Mouse (Mus musculus): ENCODE measurements around the gene Rpl27a. TPM values are rescaled to one million over a fixed set of nuclear protein-coding genes. Genes with fewer than 3 reads are reported as not detected.
A peak's percentile ranks its signal among the peaks of the same experiment; 100 is the strongest.

Rpl27a gene
- polyA plus RNA-seq, 1 experiment, result 339 TPM

DNA sequence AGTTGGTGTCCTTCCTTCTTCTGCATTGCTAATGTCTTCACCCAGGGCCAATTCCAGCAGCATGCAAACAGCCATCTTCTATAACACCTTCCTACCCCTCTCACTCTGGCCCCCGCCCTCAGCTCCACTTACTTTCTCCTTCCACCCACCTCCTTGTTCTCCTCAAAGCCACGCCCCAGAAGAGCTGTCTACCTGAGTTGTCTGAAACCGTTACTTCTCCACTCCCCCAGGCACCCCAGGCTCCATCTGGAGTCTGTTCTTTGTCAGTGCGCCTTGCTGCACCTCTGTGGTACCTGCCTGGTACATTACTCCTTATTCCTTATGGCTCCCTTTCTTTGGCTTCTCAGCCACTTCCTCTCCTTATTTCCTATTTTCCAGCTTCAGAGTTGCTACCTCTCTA, 14.2 kb downstream of the Rpl27a start:
- no peak for TF ChIP-seq POLR2A (IDR thresholded peaks at IDR 0.05; ENCODE audit: low read depth, low read length)
- TF ChIP-seq CTCF (IDR thresholded peaks at IDR 0.05; ENCODE audit: extremely low read depth, insufficient read length, insufficient replicate concordance, low read depth, low read length), result no peak
- H3K36me3 ChIP-seq (ENCODE audit: control insufficient read depth, insufficient read depth, low read length), result peaks cover 38% of the 10 kb centered on the region

DNA sequence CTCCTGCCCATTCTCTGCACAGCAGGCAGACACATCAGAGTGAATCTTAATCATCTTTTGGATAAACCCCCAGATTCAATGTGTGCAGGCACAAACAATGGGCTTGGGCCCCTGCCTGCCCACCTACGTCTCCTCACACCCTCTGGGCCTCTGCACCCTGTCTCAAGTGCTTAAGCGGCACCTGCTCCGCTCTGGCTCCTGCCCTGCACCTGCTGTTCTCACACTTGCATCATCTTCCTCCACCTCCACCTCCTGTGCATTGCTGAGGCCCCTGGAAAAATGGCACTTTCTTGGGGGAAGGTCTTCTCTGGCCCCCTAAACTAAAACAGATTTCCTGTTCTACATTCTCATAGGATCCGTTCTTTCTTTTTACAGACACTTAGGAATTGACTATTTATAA, 14.9 kb downstream of the Rpl27a start:
- Histone ChIP-seq H3K27ac (ENCODE audit: insufficient read depth, low read depth, low read length) (no peak overlapping the region), H3K36me3 (ENCODE audit: control insufficient read depth, insufficient read depth, low read length) (peaks cover 44% of the 10 kb centered on the region), H3K4me1 (ENCODE audit: control insufficient read depth, insufficient read depth, insufficient read length, low read length) (no peaks in the 10 kb centered on the region), H3K27me3 (ENCODE audit: control insufficient read depth, insufficient read depth, low read length) (no peaks in the 10 kb centered on the region), H3K4me3 (ENCODE audit: low read depth, low read length) (no peak overlapping the region)
- WGBS, result 88% methylated on average over 4 of the region's 4 CpGs
- TF ChIP-seq POLR2A (IDR thresholded peaks at IDR 0.05; ENCODE audit: low read depth, low read length) (no peak), CTCF (IDR thresholded peaks at IDR 0.05; ENCODE audit: extremely low read depth, insufficient read length, insufficient replicate concordance, low read depth, low read length) (no peak)

More for the DNA sequence above, 14.2 kb downstream of the Rpl27a start:
- Histone ChIP-seq H3K27ac (ENCODE audit: insufficient read depth, low read depth, low read length) (no peak overlapping the region), H3K4me1 (ENCODE audit: control insufficient read depth, insufficient read depth, insufficient read length, low read length) (no peaks in the 10 kb centered on the region), H3K27me3 (ENCODE audit: control insufficient read depth, insufficient read depth, low read length) (no peaks in the 10 kb centered on the region), H3K4me3 (ENCODE audit: low read depth, low read length) (no peak overlapping the region)
- 74% methylated on average over 4 of the region's 4 CpGs for WGBS

GRCm38 (mm10) chr7:109534921-109535320, 16.0 kb downstream of the Rpl27a start:
- no peak overlapping the region for H3K4me3 ChIP-seq (ENCODE audit: low read depth, low read length)
- no peak overlapping the region for H3K27ac ChIP-seq (ENCODE audit: insufficient read depth, low read depth, low read length)
- WGBS, result 91% methylated on average over 3 of the region's 3 CpGs
- no peaks in the 10 kb centered on the region for H3K27me3 ChIP-seq (ENCODE audit: control insufficient read depth, insufficient read depth, low read length)
- peaks cover 47% of the 10 kb centered on the region for H3K36me3 ChIP-seq (ENCODE audit: control insufficient read depth, insufficient read depth, low read length)
- H3K4me1 ChIP-seq (ENCODE audit: control insufficient read depth, insufficient read depth, insufficient read length, low read length), result 0 out of 2 replicates have a peak, but pooled peaks cover 3% of the 10 kb centered on the region
- TF ChIP-seq CTCF (IDR thresholded peaks at IDR 0.05; ENCODE audit: extremely low read depth, insufficient read length, insufficient replicate concordance, low read depth, low read length) (no peak), POLR2A (IDR thresholded peaks at IDR 0.05; ENCODE audit: low read depth, low read length) (no peak)

DNA sequence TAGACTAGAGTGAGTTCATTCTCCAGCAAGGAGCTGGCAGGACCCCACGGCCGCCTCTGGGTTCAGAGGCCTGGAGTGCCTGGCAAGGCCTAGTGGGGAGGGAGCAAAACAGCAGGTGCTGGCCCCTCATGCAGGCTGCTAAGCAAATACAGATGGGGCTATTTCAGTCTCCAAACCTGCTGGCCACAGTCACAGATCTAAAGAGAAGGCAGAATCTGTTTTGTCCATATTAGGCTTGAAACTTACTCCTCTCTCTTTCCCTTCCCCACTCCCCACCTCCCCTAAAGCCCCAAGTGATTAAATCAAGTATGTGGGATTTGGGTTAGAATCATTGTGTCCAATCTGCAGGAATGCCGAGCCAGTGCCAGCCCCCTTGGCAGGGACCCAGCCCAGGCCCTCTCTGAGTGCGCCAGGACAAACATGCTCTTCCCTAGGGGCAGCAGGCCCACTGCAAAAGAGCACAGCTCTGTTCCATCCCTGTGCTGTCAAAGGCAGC, 17.6 kb downstream of the Rpl27a start:
- Histone ChIP-seq H3K36me3 (ENCODE audit: control insufficient read depth, insufficient read depth, low read length) (peaks cover 50% of the 10 kb centered on the region), H3K4me3 (ENCODE audit: low read depth, low read length) (no peak overlapping the region), H3K27me3 (ENCODE audit: control insufficient read depth, insufficient read depth, low read length) (no peaks in the 10 kb centered on the region), H3K27ac (ENCODE audit: insufficient read depth, low read depth, low read length) (peak overlapping the region; percentile 42; the same call in 1 of the 2 replicates), H3K4me1 (ENCODE audit: control insufficient read depth, insufficient read depth, insufficient read length, low read length) (peaks cover 6% of the 10 kb centered on the region; the same call in 1 of the 2 replicates)
- 71% methylated on average over 4 of the region's 4 CpGs for WGBS
- no peak for TF ChIP-seq CTCF (IDR thresholded peaks at IDR 0.05; ENCODE audit: extremely low read depth, insufficient read length, insufficient replicate concordance, low read depth, low read length)
- no peak for TF ChIP-seq POLR2A (IDR thresholded peaks at IDR 0.05; ENCODE audit: low read depth, low read length)

DNA sequence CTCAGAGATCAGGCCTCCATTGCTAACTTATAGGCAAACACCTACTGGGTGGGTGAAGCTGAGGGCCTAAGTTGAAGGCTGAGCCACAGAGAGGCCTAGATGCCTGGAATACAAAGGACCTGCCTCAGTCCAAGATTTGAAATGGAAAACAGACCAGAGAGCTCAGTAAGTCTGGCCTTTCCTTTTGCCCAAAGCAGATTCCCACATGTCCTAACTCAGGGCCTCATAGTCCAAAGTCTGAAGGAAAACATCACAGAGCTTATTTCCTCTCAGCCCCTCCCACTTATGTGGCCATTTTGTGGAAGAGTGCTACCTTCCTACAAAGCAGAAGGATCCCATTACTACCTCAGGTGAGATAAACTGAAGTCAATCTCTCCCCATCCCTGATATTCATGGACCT, 22.0 kb downstream of the Rpl27a start:
- peaks cover 6% of the 10 kb centered on the region; the same call in 1 of the 2 replicates for H3K4me1 ChIP-seq (ENCODE audit: control insufficient read depth, insufficient read depth, insufficient read length, low read length)
- TF ChIP-seq CTCF (IDR thresholded peaks at IDR 0.05; ENCODE audit: extremely low read depth, insufficient read length, insufficient replicate concordance, low read depth, low read length) (no peak), POLR2A (IDR thresholded peaks at IDR 0.05; ENCODE audit: low read depth, low read length) (no peak)
- peaks cover 42% of the 10 kb centered on the region for H3K36me3 ChIP-seq (ENCODE audit: control insufficient read depth, insufficient read depth, low read length)
- no peak overlapping the region for H3K4me3 ChIP-seq (ENCODE audit: low read depth, low read length)
- no peak overlapping the region for H3K27ac ChIP-seq (ENCODE audit: insufficient read depth, low read depth, low read length)
- no peaks in the 10 kb centered on the region for H3K27me3 ChIP-seq (ENCODE audit: control insufficient read depth, insufficient read depth, low read length)

GRCm38 (mm10) chr7:109541609-109542363, 22.8 kb downstream of the Rpl27a start:
- 90% methylated on average over 10 of the region's 10 CpGs for WGBS
- Histone ChIP-seq H3K36me3 (ENCODE audit: control insufficient read depth, insufficient read depth, low read length) (peaks cover 38% of the 10 kb centered on the region), H3K27ac (ENCODE audit: insufficient read depth, low read depth, low read length) (no peak overlapping the region), H3K4me3 (ENCODE audit: low read depth, low read length) (no peak overlapping the region), H3K27me3 (ENCODE audit: control insufficient read depth, insufficient read depth, low read length) (no peaks in the 10 kb centered on the region), H3K4me1 (ENCODE audit: control insufficient read depth, insufficient read depth, insufficient read length, low read length) (peaks cover 6% of the 10 kb centered on the region; the same call in 1 of the 2 replicates)
- TF ChIP-seq CTCF (IDR thresholded peaks at IDR 0.05; ENCODE audit: extremely low read depth, insufficient read length, insufficient replicate concordance, low read depth, low read length) (no peak), POLR2A (IDR thresholded peaks at IDR 0.05; ENCODE audit: low read depth, low read length) (no peak)

DNA sequence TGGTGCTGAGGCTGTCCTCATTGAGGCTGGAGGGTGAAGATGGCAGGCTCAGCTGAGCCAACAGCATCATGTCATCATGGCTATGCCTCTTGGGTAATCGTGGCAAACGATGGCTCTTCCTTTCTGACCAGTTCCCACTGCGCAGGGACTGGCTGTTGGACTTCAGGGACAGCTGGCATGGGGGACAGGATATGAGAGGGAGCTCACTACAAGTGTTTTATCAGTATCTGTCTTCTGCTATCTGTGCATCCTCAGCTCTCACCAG, 23.3 kb downstream of the Rpl27a start:
- Histone ChIP-seq H3K27ac (ENCODE audit: insufficient read depth, low read depth, low read length) (no peak overlapping the region), H3K4me3 (ENCODE audit: low read depth, low read length) (no peak overlapping the region), H3K27me3 (ENCODE audit: control insufficient read depth, insufficient read depth, low read length) (no peaks in the 10 kb centered on the region), H3K36me3 (ENCODE audit: control insufficient read depth, insufficient read depth, low read length) (peaks cover 38% of the 10 kb centered on the region), H3K4me1 (ENCODE audit: control insufficient read depth, insufficient read depth, insufficient read length, low read length) (peaks cover 6% of the 10 kb centered on the region; the same call in 1 of the 2 replicates)
- TF ChIP-seq CTCF (IDR thresholded peaks at IDR 0.05; ENCODE audit: extremely low read depth, insufficient read length, insufficient replicate concordance, low read depth, low read length), result no peak
- WGBS, result 80% methylated on average over 3 of the region's 3 CpGs

Data from small intestine, adult 2 months (tissue).